Mouse (Mus musculus): Measurements from ENCODE around the gene Slc1a2.

Gene Slc1a2

DNA sequence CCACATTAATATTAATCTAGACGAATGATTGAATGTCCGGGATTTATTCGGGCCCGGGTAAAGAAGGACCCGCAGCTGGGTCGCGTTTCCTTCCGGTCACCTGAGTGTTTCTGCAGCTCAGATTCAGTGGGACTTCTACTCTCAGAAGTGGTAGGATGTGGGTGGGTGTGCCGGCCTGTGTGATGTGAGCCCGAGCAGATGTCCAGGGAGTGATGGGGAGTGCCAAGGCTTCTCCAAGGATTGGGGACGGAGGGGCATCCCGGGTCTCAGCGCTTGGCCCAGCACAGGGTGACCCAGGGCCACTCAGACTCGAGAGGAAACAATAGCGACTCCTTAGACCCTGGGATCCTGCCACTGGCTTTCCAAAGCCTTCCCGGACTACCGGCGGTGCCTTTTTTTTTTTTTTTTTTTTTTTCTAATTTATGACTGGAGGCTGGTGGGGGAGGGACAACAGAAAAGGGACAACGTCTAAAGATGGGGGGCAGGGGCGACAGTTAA, at the start of gene Slc1a2:
TSS of gene Slc1a2 (plus strand) at position 497 of the 498 bp plus-strand sequence.
- no peak for DNase-seq (ENCODE audit: low read depth)

- no peak for DNase-seq (ENCODE audit: low read depth)
Measured at GRCm38 (mm10) chr2:102610485-102610884, 48.0 kb upstream of the Slc1a2 start.

- DNase-seq (ENCODE audit: low read depth): no peak
Measured at GRCm38 (mm10) chr2:102616637-102617036, 41.8 kb upstream of the Slc1a2 start.

GRCm38 (mm10) chr2:102620744-102621429, 37.6 kb upstream of the Slc1a2 start:
- DNase-seq (ENCODE audit: low read depth): no peak

- no peak for DNase-seq (ENCODE audit: low read depth)
Measured at GRCm38 (mm10) chr2:102622176-102622575, 36.3 kb upstream of the Slc1a2 start.

DNA sequence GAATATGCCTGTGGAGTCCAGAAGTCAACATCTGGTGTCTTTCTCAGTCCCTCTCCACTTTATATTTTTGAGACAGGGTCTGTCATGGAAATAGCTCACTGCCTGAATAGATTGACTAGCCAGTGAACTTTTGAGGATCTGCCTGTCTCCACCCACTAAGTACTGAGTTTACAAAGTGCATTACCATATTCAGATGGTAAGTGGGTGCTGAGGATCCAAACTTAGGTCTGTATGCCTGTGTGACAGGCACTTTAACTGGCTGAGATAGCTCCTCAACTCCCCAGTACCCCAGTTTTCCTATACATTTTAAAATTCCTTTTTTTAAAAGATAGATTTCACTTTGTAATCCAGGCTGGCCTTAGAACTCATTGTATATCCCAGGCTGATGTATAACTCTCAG, 35.5 kb upstream of the Slc1a2 start:
- no peak for DNase-seq (ENCODE audit: low read depth)

DNA sequence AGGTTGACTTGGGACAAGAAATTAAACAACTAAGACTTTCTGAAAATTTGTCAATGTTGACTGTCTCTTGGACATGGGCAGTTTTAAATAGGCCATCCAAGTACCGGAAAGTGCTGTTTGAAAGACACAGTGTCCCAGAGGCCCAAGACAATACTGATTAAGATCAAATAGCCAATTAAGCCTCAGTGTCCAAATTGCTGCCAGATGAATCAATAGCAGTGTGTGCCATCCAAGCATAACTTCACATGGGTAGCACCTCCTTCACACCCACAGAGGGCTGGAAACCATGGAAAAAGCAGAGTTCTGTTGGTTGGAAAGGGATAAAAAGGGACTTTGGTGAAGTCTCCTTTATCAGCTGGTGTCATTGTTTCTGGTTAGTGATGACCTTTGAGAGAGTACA, 33.9 kb upstream of the Slc1a2 start:
- no peak for DNase-seq (ENCODE audit: low read depth)

- no peak for DNase-seq (ENCODE audit: low read depth)
Measured at GRCm38 (mm10) chr2:102632361-102632760, 26.1 kb upstream of the Slc1a2 start.

DNA sequence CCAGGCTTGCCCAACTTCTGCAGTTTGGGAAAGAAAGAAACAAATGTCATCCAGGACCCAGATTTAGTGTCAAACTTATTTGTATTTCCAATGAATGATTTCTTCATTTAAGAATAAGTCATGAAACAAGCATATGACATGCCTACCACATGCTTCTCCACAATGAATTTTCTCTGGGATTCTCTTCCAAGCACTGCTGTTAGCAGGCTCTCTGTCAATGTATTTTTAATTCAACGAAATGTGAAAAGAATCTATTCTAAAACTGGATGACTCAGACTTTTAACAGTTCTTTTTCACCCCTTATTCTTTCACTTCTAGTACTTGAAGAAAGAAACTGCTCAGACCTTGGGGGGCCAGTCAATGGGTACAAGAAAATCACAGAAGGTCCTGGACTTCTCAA, 24.4 kb upstream of the Slc1a2 start:
- DNase-seq (ENCODE audit: low read depth): no peak

DNA sequence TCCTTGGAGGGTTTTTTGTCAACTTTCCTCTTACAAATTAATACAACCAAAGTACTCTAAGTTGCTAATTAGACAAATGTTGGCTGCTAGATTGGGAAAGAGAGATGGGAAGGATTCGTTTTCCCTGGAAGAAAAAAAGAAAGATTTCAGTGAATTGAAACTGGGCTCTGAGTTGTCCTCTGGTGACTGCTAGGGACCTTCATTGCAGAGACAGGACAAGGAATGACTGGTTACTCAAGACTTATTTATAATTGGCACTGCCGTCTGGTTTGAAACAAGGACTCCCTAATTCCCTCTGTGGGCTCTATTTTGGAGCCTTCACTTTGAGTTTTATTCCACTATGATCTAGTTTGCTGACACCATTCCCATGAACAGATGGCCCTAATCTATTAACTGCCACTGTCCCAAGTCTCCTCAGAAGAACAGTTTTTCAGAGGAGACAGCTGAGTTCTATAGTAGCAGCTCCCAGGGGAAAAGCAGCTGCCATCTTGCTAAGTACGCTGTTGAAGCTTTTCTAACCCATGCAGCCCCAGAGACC, 22.9 kb upstream of the Slc1a2 start:
- no peak for DNase-seq (ENCODE audit: low read depth)

DNA sequence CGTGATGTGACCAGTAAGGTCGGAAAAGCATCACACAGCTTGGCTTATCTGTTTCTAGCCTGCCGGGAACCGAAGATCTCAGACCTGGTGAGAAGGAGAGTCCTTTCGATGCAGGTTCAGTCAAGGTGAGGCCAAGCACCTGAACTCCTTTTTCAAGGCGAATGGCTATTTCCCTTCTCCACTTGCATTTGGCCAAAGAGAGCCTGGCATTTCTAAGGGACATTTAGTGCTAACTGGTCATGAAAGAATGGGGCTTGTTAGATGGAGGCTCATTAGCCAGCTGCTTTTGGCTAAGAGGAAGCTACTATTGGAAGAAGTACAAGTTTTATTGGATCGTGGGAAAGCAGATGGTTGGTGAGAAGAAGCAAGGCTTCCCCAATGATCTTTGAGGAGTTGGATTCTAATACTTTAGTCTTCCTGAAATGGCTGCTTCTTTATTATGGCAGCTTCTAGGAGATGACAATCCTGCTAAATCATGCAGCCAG, 22.3 kb upstream of the Slc1a2 start:
- DNase-seq (ENCODE audit: low read depth): no peak

GRCm38 (mm10) chr2:102638140-102638539, 20.3 kb upstream of the Slc1a2 start:
- DNase-seq (ENCODE audit: low read depth): no peak

DNA sequence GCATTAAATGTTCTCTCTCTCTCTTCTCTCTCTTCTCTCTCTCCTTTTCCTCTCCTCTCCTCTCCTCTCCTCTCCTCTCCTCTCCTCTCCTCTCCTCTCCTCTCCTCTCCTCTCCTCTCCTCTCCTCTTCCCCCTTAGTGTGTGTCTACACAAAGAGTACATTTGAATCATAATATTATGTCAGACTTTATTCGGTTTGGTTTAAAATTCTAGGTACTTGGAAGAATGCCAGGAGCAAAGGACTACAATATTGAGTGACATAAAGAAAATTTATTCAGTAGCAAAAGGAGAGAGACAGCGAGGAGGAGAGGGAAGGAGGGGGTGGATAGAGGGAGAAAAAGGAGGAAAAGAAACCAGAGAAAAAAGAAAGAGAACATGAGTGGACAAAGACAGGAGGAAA, 19.8 kb upstream of the Slc1a2 start:
- no peak for DNase-seq (ENCODE audit: low read depth)

DNA sequence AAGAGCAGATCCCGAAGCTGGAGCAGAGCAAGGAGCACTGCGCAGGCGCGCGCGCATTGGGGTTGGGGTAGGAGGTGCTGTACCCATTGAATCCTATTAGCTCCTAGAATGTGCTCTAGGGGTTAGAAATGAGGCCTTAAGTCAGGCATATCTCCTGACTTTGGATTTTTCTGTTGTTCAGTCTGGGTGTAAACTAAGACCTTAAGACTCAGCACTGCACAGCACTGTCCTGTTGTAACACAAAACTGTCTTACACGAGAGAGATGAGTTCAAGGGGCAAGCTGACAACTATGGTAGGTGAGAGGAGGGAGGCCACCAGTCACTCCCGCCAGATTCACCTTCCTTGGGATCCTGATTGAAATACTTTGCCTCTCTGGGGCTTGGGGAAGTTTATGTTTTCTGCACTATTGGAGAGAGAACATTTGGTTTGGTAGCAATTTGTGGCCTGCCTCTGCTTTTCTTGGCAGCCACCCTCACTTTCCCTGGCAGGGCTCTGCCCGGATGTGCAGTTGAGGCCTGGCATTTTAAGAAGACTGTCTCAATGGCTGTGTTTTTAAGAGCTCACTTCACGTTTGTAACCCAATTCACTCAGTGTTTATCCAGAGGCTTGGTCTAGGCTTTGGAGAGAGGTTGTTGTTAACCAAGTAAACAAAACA, 9.5 kb upstream of the Slc1a2 start:
- DNase-seq (ENCODE audit: low read depth): no peak

GRCm38 (mm10) chr2:102650322-102650721, 8.1 kb upstream of the Slc1a2 start:
- no peak for DNase-seq (ENCODE audit: low read depth)

- DNase-seq (ENCODE audit: low read depth): no peak
Measured at GRCm38 (mm10) chr2:102655966-102656725, 2.3 kb upstream of the Slc1a2 start.

DNA sequence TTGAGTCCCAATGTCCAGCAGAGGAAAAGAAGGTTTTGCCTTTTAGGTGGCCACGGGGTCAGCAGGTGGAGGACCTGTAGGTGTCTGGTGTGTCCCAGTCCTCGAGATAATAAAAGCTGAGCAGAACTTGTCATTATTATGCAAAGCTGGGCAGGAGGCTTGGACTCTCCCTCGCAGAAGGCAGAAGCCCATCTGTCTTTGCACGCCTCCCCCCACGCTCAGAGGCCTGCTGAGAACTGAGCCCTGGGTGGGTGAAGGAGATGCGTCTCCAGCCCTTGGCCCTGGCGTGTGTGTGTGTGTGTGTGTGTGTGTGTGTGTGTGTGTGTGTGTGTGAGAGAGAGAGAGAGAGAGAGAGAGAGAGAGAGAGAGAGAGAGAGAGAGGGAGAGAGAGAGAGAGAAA, 733 bp upstream of the Slc1a2 start:
- no peak for DNase-seq (ENCODE audit: low read depth)

- DNase-seq (ENCODE audit: low read depth): no peak
Measured at GRCm38 (mm10) chr2:102658661-102659520, 432 bp downstream of the Slc1a2 start.

- no peak for DNase-seq (ENCODE audit: low read depth)
Measured at GRCm38 (mm10) chr2:102659521-102659830, 1.0 kb downstream of the Slc1a2 start.

DNA sequence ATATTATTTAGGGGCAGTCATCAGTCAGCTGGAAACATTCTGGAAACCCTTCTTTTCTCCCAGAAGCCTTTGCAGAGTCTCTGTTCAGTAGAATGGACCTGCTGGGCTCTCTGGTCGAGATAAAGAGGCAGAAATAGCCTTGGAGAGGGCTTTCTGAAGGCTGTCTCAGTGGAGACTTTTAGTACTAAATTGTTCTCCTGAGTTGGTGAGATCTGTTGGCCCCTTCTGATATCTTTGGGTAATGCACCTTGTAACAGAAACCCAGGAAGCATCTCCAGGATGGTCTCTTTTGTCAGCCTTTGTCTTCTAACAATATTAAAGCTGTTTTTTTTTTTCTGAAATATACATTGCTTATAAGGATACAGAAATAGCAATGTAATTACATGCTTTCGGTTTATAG, 2.6 kb downstream of the Slc1a2 start:
- DNase-seq (ENCODE audit: low read depth): no peak

DNA sequence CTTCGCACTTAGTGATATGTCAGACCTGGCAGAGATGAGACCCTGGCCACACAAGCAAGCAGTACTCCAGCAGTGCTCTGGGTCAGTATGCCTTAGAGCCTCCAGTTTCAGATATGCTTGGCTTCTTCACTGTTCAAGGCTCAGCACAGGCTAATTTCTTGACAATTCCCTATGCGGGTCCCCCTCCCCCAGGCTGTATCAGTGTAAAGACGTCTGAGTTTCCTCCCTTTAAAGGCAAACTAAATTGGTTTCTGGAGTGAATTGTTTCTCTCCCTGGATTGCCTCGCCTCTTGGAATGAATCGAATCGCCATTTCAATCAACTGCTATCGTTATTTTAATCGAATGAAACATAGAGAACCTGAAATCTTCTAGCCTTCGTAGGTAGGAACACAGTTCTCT, 4.5 kb downstream of the Slc1a2 start:
- no peak for DNase-seq (ENCODE audit: low read depth)

DNA sequence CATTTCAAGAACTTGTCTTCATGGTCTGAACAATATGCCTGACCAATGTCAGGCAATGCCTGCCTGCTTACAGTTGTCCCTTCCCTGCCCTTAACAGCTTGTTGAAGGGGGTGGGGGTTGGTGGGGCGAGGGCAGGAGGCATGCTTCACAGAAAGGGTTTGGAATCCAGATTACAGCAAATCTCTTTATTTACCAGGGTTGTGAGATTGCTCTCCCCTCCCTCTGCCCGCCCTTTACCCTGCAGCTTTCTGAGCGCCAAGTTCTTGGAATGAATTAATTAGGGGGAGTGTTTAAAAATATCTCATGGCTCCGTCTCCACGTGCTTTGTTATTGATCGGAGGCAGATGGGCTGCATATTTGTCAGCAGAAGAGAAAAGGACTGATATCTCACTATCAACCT, 4.9 kb downstream of the Slc1a2 start:
- DNase-seq (ENCODE audit: low read depth): no peak

Measured in induced T-regulatory cell, adult 2 months (primary cell).